Mouse (Mus musculus) limb, embryonic 14.5 days (tissue): ENCODE data around the gene Lrp6. TPM values are rescaled to one million over a fixed set of nuclear protein-coding genes. Genes with fewer than 3 reads are reported as not detected.
A peak's percentile ranks its signal among the peaks of the same experiment; 100 is the strongest.

Experiments
- ATAC-seq: fragments of 200-750 bp; cut with Nextera tagmentation; 2 replicates; pipeline ENCODE4 v1.8.0; 2017; ENCODE audit warnings: low read depth, moderate number of reproducible peaks, moderate TSS enrichment; ENCODE audit not compliant: low FRiP score
- DNase-seq: peaks from one replicate; pipeline ENCODE4 v3.0.0-alpha.2; 2015; ENCODE audit warnings: low spot score
- H3K27ac ChIP-seq: fragments of 300-500 bp; sonication (generic); replicated peaks from 2 replicates; pipeline ENCODE4 v1.5.1; 2014; ENCODE audit warnings: low read depth, mild to moderate bottlenecking, low read length, moderate library complexity, mixed read lengths
- H3K27me3 ChIP-seq: fragments of 300-500 bp; sonication (generic); 2 replicates; pipeline ENCODE4 v1.6.1; 2014; ENCODE audit warnings: low read length, mixed read lengths; ENCODE audit not compliant: control insufficient read depth, insufficient read depth
- H3K36me3 ChIP-seq: fragments of 300-500 bp; sonication (generic); 2 replicates; pipeline ENCODE4 v1.6.1; 2014; ENCODE audit warnings: mild to moderate bottlenecking, low read length, moderate library complexity, mixed read lengths; ENCODE audit not compliant: control insufficient read depth, insufficient read depth
- H3K4me1 ChIP-seq: fragments of 300-500 bp; sonication (generic); 2 replicates; pipeline ENCODE4 v1.6.1; 2014; ENCODE audit warnings: antibody characterized with exemption, low read length, mixed read lengths; ENCODE audit not compliant: control insufficient read depth, insufficient read depth
- H3K4me2 ChIP-seq: fragments of 300-500 bp; sonication (generic); replicated peaks from 2 replicates; pipeline ENCODE4 v1.6.1; 2014; ENCODE audit warnings: low read depth, mild to moderate bottlenecking, low read length, moderate library complexity; ENCODE audit not compliant: severe bottlenecking
- H3K4me3 ChIP-seq: fragments of 300-500 bp; sonication (generic); replicated peaks from 2 replicates; pipeline ENCODE4 v1.5.1; 2014; ENCODE audit warnings: low read length
- H3K9ac ChIP-seq: fragments of 300-500 bp; sonication (generic); 2 replicates; pipeline ENCODE4 v1.6.1; 2014; ENCODE audit warnings: mild to moderate bottlenecking, low read depth, low read length, moderate library complexity; ENCODE audit not compliant: severe bottlenecking
- H3K9me3 ChIP-seq: fragments of 300-500 bp; sonication (generic); 2 replicates; pipeline ENCODE4 v1.6.1; 2016; ENCODE audit warnings: low read length; ENCODE audit not compliant: control insufficient read depth
- POLR2A ChIP-seq: fragments of 200-500 bp; IDR thresholded peaks from 2 replicates; pipeline ENCODE4 v1.8.0; 2012; ENCODE audit warnings: inconsistent platforms, mild to moderate bottlenecking, moderate library complexity, borderline replicate concordance; ENCODE audit not compliant: insufficient read depth, insufficient read length; ENCODE audit errors: extremely low read depth
- WGBS: fragments of 180-500 bp; shearing (Covaris S2); extraction: QIAGEN DNeasy Blood & Tissue Kit; methylation state at CpG from one replicate; pipeline ENCODE4 v1.1.7; 2014; 5-methylcytosine and 5-hydroxymethylcytosine counted together
- polyA plus RNA-seq, 2 experiments: library from polyadenylated mRNA; depleted of rRNA in 1 of 2; stranded (reverse) in 1 of 2; unstranded in 1 of 2; fragments of >200 nt; fragmentation: Nextera tagmentation in 1 of 2; extraction: Ambion mirVana in 1 of 2; gene quantifications; 2 replicates each; pipeline versions ENCODE4 v1.2.1 to v1.2.3; 2012 to 2014

The Lrp6 gene
- polyA plus RNA-seq, 2 experiments, result 39.5 to 42.7 TPM

- no peak overlapping the region for H3K27ac ChIP-seq
- no peak for ATAC-seq
- WGBS, result 95% methylated on average over 6 of the region's 6 CpGs
- no peak for TF ChIP-seq POLR2A
- peaks cover 83% of the 10 kb centered on the region for H3K36me3 ChIP-seq
- H3K4me2 ChIP-seq, result no peak overlapping the region
- no peak overlapping the region for H3K9ac ChIP-seq
- no peak for DNase-seq
- H3K27me3 ChIP-seq, result no peaks in the 10 kb centered on the region
- H3K4me3 ChIP-seq, result no peak overlapping the region
- H3K4me1 ChIP-seq, result no peaks in the 10 kb centered on the region
- no peaks in the 10 kb centered on the region for H3K9me3 ChIP-seq
Observed at GRCm38 (mm10) chr6:134461175-134461574, 105.6 kb downstream of the Lrp6 start.

DNA sequence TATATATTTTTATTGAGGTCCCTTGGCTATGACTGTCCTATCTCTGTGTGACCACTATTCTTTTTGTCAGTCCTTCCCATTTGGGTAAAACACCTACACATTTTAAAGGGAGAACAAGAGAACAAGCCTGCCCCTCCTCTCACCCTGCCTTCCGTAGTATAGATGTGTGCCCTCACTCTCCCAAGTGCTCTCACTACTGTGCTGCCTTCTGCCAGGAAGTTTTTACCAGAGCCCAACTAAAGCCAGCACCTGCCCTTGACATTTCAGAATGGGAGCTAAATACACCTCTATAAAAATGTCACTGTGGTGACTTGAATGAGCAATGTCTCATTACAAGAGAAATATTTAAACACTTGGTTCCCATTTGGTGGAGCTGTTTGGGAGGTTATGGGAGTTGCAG, 108.4 kb downstream of the Lrp6 start:
- 83% methylated on average over 1 of the region's 1 CpGs for WGBS
- ATAC-seq, result no peak
- Histone ChIP-seq H3K9ac (no peak overlapping the region), H3K4me1 (no peaks in the 10 kb centered on the region), H3K4me2 (no peak overlapping the region), H3K36me3 (peaks cover 85% of the 10 kb centered on the region), H3K27ac (no peak overlapping the region), H3K9me3 (no peaks in the 10 kb centered on the region), H3K27me3 (no peaks in the 10 kb centered on the region), H3K4me3 (no peak overlapping the region)
- TF ChIP-seq POLR2A, result no peak
- no peak for DNase-seq

DNA sequence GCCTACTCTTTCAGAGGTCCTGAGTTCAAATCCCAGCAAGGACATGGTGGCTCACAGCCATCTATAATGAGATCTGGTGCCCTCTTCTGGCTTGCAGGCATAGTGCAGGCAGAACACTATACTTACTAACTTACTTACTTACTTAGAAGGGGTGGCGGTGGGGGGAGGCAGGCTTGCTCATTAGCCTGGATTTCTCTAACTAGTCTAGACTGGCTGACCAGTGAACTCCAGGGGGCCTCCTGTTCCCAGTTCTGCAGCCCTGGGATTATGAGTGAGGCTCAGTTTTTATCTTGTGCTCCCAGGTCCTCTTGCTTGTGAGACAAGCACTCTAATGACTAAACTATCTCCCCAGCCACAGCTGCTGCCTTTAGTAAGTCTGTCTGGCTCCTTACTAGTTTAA, 112.7 kb downstream of the Lrp6 start:
- no peaks in the 10 kb centered on the region for H3K9me3 ChIP-seq
- DNase-seq (no peak), ATAC-seq (no peak)
- no peak overlapping the region for H3K27ac ChIP-seq
- no peaks in the 10 kb centered on the region for H3K27me3 ChIP-seq
- no peak overlapping the region for H3K4me2 ChIP-seq
- no peak overlapping the region for H3K4me3 ChIP-seq
- H3K36me3 ChIP-seq, result peaks cover 85% of the 10 kb centered on the region
- H3K4me1 ChIP-seq, result peaks cover 15% of the 10 kb centered on the region; the same call in 1 of the 2 replicates
- no peak for TF ChIP-seq POLR2A
- 93% methylated on average over 1 of the region's 1 CpGs for WGBS
- H3K9ac ChIP-seq, result no peak overlapping the region

DNA sequence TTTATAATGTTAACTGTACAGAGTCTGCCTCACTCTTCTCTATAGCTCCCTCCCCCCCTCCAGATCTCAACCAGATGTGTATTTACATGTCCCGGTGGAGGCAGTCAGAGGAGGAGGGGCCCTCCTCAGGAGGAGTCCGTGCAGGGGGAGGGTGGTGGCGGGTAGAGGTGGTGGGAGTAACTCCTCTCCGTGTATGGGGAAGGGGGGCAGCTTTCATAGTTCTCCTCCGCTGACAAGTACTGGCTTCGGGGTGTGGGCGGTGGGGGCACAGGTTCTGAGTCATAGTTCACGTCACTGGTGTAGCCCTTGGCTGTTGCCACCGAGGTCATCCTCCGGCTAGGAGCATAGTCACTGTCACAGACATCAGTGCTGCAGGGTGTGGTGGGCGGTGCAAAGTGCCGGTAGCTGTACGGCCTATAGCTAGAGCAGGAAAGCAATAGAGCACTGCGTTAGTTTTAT, 116.1 kb downstream of the Lrp6 start:
- TF ChIP-seq POLR2A, result no peak

DNA sequence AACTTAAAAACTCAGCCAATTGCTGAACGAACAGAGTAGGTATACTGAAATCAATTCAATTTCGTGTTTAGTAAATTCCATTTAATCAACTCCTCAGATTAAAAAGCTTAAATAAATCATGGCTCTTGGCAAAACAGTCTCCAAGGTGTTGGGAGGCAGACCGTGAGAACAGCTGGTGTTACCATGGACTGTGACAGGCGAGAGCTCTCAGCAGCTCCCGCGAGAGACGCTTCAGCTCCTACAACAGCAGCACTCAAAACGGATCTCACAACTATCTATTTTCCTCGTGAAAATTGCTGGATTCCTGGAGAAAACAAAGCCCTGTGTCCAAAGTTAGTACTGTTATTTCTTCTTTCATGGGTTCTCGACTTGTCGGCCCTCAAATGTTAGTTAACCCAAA, 116.8 kb downstream of the Lrp6 start:
- no peak overlapping the region for H3K4me2 ChIP-seq
- H3K9ac ChIP-seq, result no peak overlapping the region
- no peaks in the 10 kb centered on the region for H3K27me3 ChIP-seq
- ATAC-seq, result 0 out of 2 replicates have a peak, but pooled peaks have one; percentile 11
- DNase-seq, result peak; percentile 12
- H3K36me3 ChIP-seq, result peaks cover 66% of the 10 kb centered on the region
- 53% methylated on average over 11 of the region's 11 CpGs for WGBS
- TF ChIP-seq POLR2A, result no peak
- 0 out of 2 replicates have a peak overlapping the region, but pooled peaks have one; percentile 16 for H3K27ac ChIP-seq
- H3K4me3 ChIP-seq, result no peak overlapping the region
- no peaks in the 10 kb centered on the region for H3K9me3 ChIP-seq
- H3K4me1 ChIP-seq, result peaks cover 15% of the 10 kb centered on the region; the same call in 1 of the 2 replicates

More for the DNA sequence above, 116.1 kb downstream of the Lrp6 start:
- no peaks in the 10 kb centered on the region for H3K9me3 ChIP-seq
- H3K4me3 ChIP-seq, result no peak overlapping the region
- H3K9ac ChIP-seq, result no peak overlapping the region
- peak; percentile 77 for DNase-seq
- peaks cover 15% of the 10 kb centered on the region; the same call in 1 of the 2 replicates for H3K4me1 ChIP-seq
- no peaks in the 10 kb centered on the region for H3K27me3 ChIP-seq
- ATAC-seq, result peak; percentile 91
- H3K4me2 ChIP-seq, result 0 out of 2 replicates have a peak overlapping the region, but pooled peaks have one; percentile 10
- WGBS, result 21% methylated on average over 14 of the region's 14 CpGs
- H3K27ac ChIP-seq, result peak overlapping the region; percentile 48; the same call in 1 of the 2 replicates
- peaks cover 68% of the 10 kb centered on the region for H3K36me3 ChIP-seq

- Histone ChIP-seq H3K27ac (no peak overlapping the region), H3K4me1 (peaks cover 15% of the 10 kb centered on the region; the same call in 1 of the 2 replicates), H3K9me3 (no peaks in the 10 kb centered on the region), H3K36me3 (peaks cover 52% of the 10 kb centered on the region), H3K4me3 (no peak overlapping the region), H3K27me3 (no peaks in the 10 kb centered on the region), H3K4me2 (no peak overlapping the region), H3K9ac (no peak overlapping the region)
- DNase-seq (no peak), ATAC-seq (no peak)
- no peak for TF ChIP-seq POLR2A
- WGBS, result 89% methylated on average over 12 of the region's 12 CpGs
Observed at GRCm38 (mm10) chr6:134448451-134448850, 118.3 kb downstream of the Lrp6 start.
